Mouse (Mus musculus) megakaryocyte progenitor cell, adult 5-6 weeks (primary cell): Measurements from ENCODE around the gene Zcchc14. TPM values are rescaled to one million over a fixed set of nuclear protein-coding genes. Genes with fewer than 3 reads are reported as not detected.
A peak's percentile ranks its signal among the peaks of the same experiment; 100 is the strongest.
"Not testable (repeated sequence)": the region's sequence is repeated elsewhere in the genome, so short reads cannot be mapped to it uniquely, and the experiment has no call there.

ENCODE experiments used
- ATAC-seq: replicated peaks from 2 replicates; pipeline ENCODE4 v1.8.0; 2016; ENCODE audit warnings: mild to moderate bottlenecking, moderate TSS enrichment, inconsistent platforms; ENCODE audit not compliant: poor library complexity
- total RNA-seq, 2 experiments: library from RNA; stranded (forward) in 1 of 2; stranded (reverse) in 1 of 2; fragments of 157-497, 149-512 nt in 1 of 2; fragments of 200-1000 nt in 1 of 2; gene quantifications; 2 replicates each; pipeline versions ENCODE4 v1.2.3 to v1.2.4; 2015 to 2017

Gene Zcchc14
- total RNA-seq, 2 experiments from 2014 or later = 0.04 to 0.07 TPM

GRCm38 (mm10) chr8:121631645-121632071 is 21.0 kb downstream of the Zcchc14 start:
- no peak for ATAC-seq

- ATAC-seq = no peak
Measured at GRCm38 (mm10) chr8:121628681-121629080, 24.0 kb downstream of the Zcchc14 start.

- ATAC-seq = no peak
Measured at GRCm38 (mm10) chr8:121623043-121623442, 29.7 kb downstream of the Zcchc14 start.

- ATAC-seq = no peak
Measured at GRCm38 (mm10) chr8:121621879-121622278, 30.8 kb downstream of the Zcchc14 start.

GRCm38 (mm10) chr8:121620801-121621516 is 31.7 kb downstream of the Zcchc14 start:
- no peak for ATAC-seq

GRCm38 (mm10) chr8:121619401-121619995 is 33.2 kb downstream of the Zcchc14 start:
- ATAC-seq = no peak

- ATAC-seq = no peak
Measured at GRCm38 (mm10) chr8:121613419-121613818, 39.3 kb downstream of the Zcchc14 start.

- ATAC-seq = no peak
Measured at GRCm38 (mm10) chr8:121609916-121610315, 42.8 kb downstream of the Zcchc14 start.

GRCm38 (mm10) chr8:121609251-121609650 is 43.5 kb downstream of the Zcchc14 start:
- ATAC-seq = no peak

GRCm38 (mm10) chr8:121607661-121608060 is 45.0 kb downstream of the Zcchc14 start:
- ATAC-seq = no peak

GRCm38 (mm10) chr8:121603801-121604200 is 48.9 kb downstream of the Zcchc14 start:
- ATAC-seq = no peak

GRCm38 (mm10) chr8:121602860-121603259 is 49.8 kb downstream of the Zcchc14 start:
- peak; percentile 95 for ATAC-seq

- no peak for ATAC-seq
Measured at GRCm38 (mm10) chr8:121602411-121602810, 50.3 kb downstream of the Zcchc14 start.

- no peak for ATAC-seq
Measured at GRCm38 (mm10) chr8:121599842-121600241, 52.9 kb downstream of the Zcchc14 start.

- peak; percentile 79 for ATAC-seq
Measured at GRCm38 (mm10) chr8:121598892-121599291, 53.8 kb downstream of the Zcchc14 start.

- ATAC-seq = no peak
Measured at GRCm38 (mm10) chr8:121598190-121598589, 54.5 kb downstream of the Zcchc14 start.

GRCm38 (mm10) chr8:121597492-121597891 is 55.2 kb downstream of the Zcchc14 start:
- ATAC-seq = not testable (repeated sequence)

- no peak for ATAC-seq
Measured at GRCm38 (mm10) chr8:121593983-121594382, 58.7 kb downstream of the Zcchc14 start.

- no peak for ATAC-seq
Measured at GRCm38 (mm10) chr8:121593293-121593692, 59.4 kb downstream of the Zcchc14 start.

GRCm38 (mm10) chr8:121591178-121592066 is 61.3 kb downstream of the Zcchc14 start:
- ATAC-seq = peak; percentile 66
